Mouse (Mus musculus): Measurements from ENCODE around the gene Mark3.

- TF ChIP-seq CTCF (IDR thresholded peaks at IDR 0.05; ENCODE audit: low read depth, low read length) (no peak), TAL1 (conservative IDR thresholded peaks at IDR 0.05; ENCODE audit: low read depth, low read length) (no peak)
Observed at GRCm38 (mm10) chr12:111560286-111560685, 14.0 kb upstream of the Mark3 start.
